Mouse (Mus musculus) hindbrain, embryonic 13.5 days (tissue): ENCODE measurements around the gene Tmprss9. TPM values are rescaled to one million over a fixed set of nuclear protein-coding genes. Genes with fewer than 3 reads are reported as not detected.

Experiments used
- ATAC-seq: fragments of 200-750 bp; cut with Nextera tagmentation; 2 replicates; pipeline ENCODE4 v1.8.0; 2017; ENCODE audit warnings: moderate TSS enrichment; ENCODE audit not compliant: low FRiP score
- H3K27ac ChIP-seq: fragments of 300-500 bp; sonication (generic); 2 replicates; pipeline ENCODE4 v1.5.1; 2015; ENCODE audit warnings: inconsistent platforms, mild to moderate bottlenecking, moderate library complexity
- H3K27me3 ChIP-seq: fragments of 300-500 bp; sonication (generic); 2 replicates; pipeline ENCODE4 v1.6.1; 2015; ENCODE audit warnings: mild to moderate bottlenecking, inconsistent platforms
- H3K36me3 ChIP-seq: fragments of 300-500 bp; sonication (generic); 2 replicates; pipeline ENCODE4 v1.6.1; 2015; ENCODE audit warnings: mild to moderate bottlenecking, inconsistent platforms
- H3K4me1 ChIP-seq: fragments of 300-500 bp; sonication (generic); replicated peaks from 2 replicates; pipeline ENCODE4 v1.6.1; 2015; ENCODE audit warnings: inconsistent platforms
- H3K4me2 ChIP-seq: fragments of 300-500 bp; sonication (generic); 2 replicates; pipeline ENCODE4 v1.6.1; 2015; ENCODE audit warnings: inconsistent platforms, mild to moderate bottlenecking, moderate library complexity
- H3K4me3 ChIP-seq: fragments of 300-500 bp; sonication (generic); 2 replicates; pipeline ENCODE4 v1.5.1; 2015; ENCODE audit warnings: mild to moderate bottlenecking, inconsistent platforms
- H3K9ac ChIP-seq: fragments of 300-500 bp; sonication (generic); 2 replicates; pipeline ENCODE4 v1.6.1; 2015; ENCODE audit warnings: mild to moderate bottlenecking, inconsistent platforms
- H3K9me3 ChIP-seq: fragments of 300-500 bp; sonication (generic); 2 replicates; pipeline ENCODE4 v1.6.1; 2016; ENCODE audit warnings: inconsistent platforms
- WGBS: fragments of 180-500 bp; shearing (Covaris S2); methylation state at CpG from one replicate; pipeline ENCODE4 v1.1.7; 2015; 5-methylcytosine and 5-hydroxymethylcytosine counted together
- polyA plus RNA-seq: library from polyadenylated mRNA; unstranded; fragments of >200 nt; fragmentation: Nextera tagmentation; extraction: Ambion mirVana; gene quantifications from 2 replicates; pipeline ENCODE4 v1.2.1, GENCODE M21; 2015

The Tmprss9 gene
- polyA plus RNA-seq, 1 experiment from 2014 or later: 0.13 TPM

DNA sequence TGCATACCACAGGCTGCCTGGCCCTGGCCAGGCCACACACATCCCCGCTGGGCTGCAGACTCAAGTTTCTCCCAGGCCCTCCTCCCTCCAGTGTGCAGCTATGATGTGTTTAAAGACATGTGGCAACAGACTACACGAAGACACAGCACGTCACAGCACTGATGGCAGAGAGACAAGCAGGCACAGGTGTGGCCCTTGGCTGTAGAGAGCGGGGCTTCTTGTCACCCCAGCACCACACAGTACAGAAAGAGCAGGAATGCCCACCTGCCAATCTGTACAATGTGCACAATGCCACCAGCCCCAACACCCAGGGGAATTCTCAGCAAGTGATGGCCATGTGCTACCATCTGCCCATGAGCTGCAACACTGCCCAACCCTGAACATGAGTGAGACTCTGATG is 39.7 kb downstream of the Tmprss9 start:
- Histone ChIP-seq H3K36me3 (peaks cover 86% of the 10 kb centered on the region), H3K4me1 (peaks cover 20% of the 10 kb centered on the region), H3K4me3 (no peak overlapping the region), H3K9me3 (no peaks in the 10 kb centered on the region), H3K27me3 (no peaks in the 10 kb centered on the region), H3K9ac (no peak overlapping the region), H3K4me2 (no peak overlapping the region), H3K27ac (no peak overlapping the region)
- no peak for ATAC-seq
- 91% methylated on average over 4 of the region's 4 CpGs for WGBS

DNA sequence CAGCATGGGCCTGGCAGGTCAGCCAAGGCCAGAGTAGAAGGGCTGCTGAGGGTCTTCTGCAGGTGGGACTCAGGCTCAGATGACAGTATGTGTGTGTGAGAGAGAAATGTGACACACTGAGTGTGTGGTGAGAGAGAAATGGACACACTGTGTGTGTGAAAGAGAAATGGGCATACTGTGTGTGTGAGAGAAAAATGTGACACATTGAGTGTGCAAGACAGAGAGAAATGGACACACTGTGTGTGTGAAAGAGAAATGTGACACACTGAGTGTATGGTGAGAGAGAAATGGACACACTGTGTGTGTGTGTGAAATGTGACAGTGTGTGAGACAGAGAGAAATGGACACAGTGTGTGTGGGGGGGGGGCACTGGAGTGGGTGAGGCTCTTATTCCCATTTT is 40.2 kb downstream of the Tmprss9 start:
- H3K36me3 ChIP-seq: peaks cover 83% of the 10 kb centered on the region
- H3K9me3 ChIP-seq: no peaks in the 10 kb centered on the region

DNA sequence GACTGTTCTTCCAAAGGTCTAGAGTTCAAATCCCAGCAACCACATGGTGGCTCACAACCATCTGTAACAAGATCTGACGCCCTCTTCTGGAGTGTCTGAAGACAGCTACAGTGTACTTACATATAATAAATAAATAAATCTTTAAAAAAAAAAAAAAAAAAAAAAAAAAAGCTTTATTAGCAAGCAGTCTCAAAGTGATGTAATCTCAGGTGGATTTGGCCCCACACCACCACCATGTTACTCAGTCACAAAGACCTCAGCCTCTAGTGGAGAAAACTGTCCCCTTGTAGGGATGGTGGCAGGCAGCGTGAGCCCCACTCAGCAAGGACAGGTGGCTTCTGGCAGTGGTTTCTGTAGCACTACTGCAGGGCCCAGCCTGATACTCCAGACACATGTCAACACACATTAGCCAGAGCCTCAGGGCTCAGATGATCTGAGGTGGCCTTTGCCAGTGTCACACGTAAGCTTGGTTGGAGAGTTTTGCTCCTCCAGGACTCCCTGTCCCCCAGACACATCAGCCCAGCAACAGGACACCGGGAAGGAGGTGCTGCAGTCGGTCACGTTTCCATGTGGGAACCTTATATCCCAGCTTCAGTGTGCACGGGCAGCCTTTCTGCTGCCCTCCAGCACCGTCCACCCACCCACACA is 41.8 kb downstream of the Tmprss9 start:
- Histone ChIP-seq H3K36me3 (peaks cover 67% of the 10 kb centered on the region), H3K9me3 (no peaks in the 10 kb centered on the region), H3K27me3 (no peaks in the 10 kb centered on the region), H3K9ac (0 out of 2 replicates have a peak overlapping the region, but pooled peaks have one; percentile 19), H3K4me2 (no peak overlapping the region), H3K4me1 (peaks cover 33% of the 10 kb centered on the region), H3K27ac (no peak overlapping the region), H3K4me3 (no peak overlapping the region)
- no peak for ATAC-seq
- 85% methylated on average over 8 of the region's 8 CpGs for WGBS

More for the DNA sequence above, 40.2 kb downstream of the Tmprss9 start:
- H3K4me3 ChIP-seq: no peak overlapping the region
- no peaks in the 10 kb centered on the region for H3K27me3 ChIP-seq
- ATAC-seq: no peak
- H3K9ac ChIP-seq: no peak overlapping the region
- no peak overlapping the region for H3K4me2 ChIP-seq
- no peak overlapping the region for H3K27ac ChIP-seq
- H3K4me1 ChIP-seq: peaks cover 26% of the 10 kb centered on the region

DNA sequence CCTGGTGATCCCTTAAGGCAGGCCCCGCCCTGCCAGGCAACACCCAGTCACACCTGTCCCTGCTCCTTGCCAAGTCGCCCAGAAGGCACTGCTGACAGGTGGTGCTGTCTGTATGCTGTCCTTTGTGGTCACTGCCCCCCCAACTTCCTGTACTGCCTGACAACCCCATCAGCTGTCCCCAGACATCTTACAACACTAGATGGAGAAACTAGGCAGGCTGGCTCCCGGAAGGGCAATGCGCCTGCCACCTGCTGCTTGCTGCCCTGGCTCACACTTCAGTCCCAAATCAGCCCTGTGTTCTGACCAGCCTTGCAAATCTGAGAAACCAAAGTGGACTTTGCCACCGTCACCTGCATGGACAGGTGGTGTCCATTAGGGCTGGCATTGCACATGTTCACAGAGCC is 42.6 kb downstream of the Tmprss9 start:
- Histone ChIP-seq H3K9me3 (no peaks in the 10 kb centered on the region), H3K27ac (no peak overlapping the region), H3K4me3 (no peak overlapping the region), H3K9ac (peak overlapping the region; percentile 19; the same call in 1 of the 2 replicates), H3K4me2 (no peak overlapping the region), H3K27me3 (no peaks in the 10 kb centered on the region), H3K36me3 (peaks cover 60% of the 10 kb centered on the region), H3K4me1 (peaks cover 33% of the 10 kb centered on the region)
- ATAC-seq: no peak
- 93% methylated on average over 5 of the region's 5 CpGs for WGBS

DNA sequence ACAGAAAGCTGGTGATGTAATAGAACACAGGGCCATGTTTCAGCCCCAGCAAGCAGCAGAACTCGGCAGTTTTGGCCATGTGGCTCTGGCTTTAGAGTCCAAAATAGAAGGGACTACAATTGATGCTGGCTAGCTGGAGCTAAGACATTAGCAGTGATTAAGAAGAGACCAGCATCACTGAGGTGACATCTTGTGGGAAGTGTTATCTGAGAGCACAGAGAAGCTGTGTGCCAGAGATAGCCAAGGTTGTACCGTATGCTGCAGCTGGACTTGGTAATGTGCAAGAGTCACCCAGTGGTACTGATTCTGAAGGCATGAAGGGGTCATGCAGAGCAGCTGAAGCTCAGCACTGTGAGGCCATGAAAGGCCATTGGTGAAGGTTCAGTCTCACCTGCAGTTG is 43.6 kb downstream of the Tmprss9 start:
- H3K4me3 ChIP-seq: no peak overlapping the region
- H3K9me3 ChIP-seq: no peaks in the 10 kb centered on the region
- 88% methylated on average over 2 of the region's 2 CpGs for WGBS
- ATAC-seq: no peak
- H3K4me2 ChIP-seq: no peak overlapping the region
- H3K9ac ChIP-seq: peak overlapping the region; percentile 9; the same call in 1 of the 2 replicates
- H3K27me3 ChIP-seq: no peaks in the 10 kb centered on the region
- peaks cover 50% of the 10 kb centered on the region for H3K36me3 ChIP-seq
- peaks cover 33% of the 10 kb centered on the region for H3K4me1 ChIP-seq
- no peak overlapping the region for H3K27ac ChIP-seq

DNA sequence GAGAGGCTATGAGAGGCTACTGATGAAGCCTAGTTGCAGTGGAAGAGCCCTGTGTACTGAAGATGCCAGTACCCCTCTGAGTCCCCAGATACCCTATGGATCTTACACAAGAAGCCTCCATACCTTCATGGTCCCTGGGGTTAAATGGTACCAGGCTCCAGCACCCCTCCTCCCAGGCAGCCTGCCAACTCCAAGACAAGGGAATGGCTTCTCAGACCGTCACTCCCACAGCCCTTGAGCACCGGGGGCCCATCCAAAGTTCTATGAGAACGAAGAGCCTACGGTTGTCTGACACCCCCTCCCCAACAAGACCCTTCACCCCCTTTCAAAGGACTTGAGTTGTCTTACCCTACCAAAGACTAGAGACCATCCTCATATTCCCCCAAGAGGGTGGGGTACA is 44.1 kb downstream of the Tmprss9 start:
- 86% methylated on average over 4 of the region's 4 CpGs for WGBS

DNA sequence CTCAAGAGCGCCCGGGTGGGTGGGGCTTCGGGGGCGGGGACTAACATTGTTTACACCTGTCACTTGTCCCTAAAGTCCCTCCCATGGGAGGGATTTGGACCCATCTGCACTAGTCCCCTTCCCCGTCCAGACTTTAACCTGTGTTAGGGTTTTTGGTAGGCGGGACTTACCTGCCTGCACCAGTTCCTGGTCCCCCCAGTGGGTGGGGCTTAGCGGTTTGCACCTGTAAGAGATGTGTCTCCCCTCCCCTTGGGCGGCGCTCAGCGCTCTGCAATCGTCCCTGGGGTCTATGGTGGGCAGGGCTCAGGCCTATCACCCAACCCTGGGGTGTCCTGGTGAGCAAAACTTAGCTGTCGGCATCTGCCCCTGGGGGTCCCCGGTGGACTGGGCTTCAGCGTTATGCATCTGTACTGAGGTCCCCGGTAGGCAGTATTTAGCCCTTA is 45.7 kb downstream of the Tmprss9 start:
- peak overlapping the region; percentile 94 for H3K9ac ChIP-seq
- WGBS: 1% methylated on average over 15 of the region's 15 CpGs
- H3K4me1 ChIP-seq: peaks cover 38% of the 10 kb centered on the region
- no peaks in the 10 kb centered on the region for H3K9me3 ChIP-seq
- peak overlapping the region; percentile 99 for H3K4me2 ChIP-seq
- H3K27me3 ChIP-seq: peaks cover 12% of the 10 kb centered on the region; the same call in 1 of the 2 replicates
- H3K36me3 ChIP-seq: peaks cover 30% of the 10 kb centered on the region
- ATAC-seq: peak; percentile 47
- H3K4me3 ChIP-seq: peak overlapping the region; percentile 94
- H3K27ac ChIP-seq: peak overlapping the region; percentile 88

More for the DNA sequence above, 44.1 kb downstream of the Tmprss9 start:
- Histone ChIP-seq H3K9ac (peak overlapping the region; percentile 9; the same call in 1 of the 2 replicates), H3K4me3 (no peak overlapping the region), H3K9me3 (no peaks in the 10 kb centered on the region), H3K27ac (no peak overlapping the region), H3K4me1 (peaks cover 33% of the 10 kb centered on the region), H3K27me3 (no peaks in the 10 kb centered on the region), H3K36me3 (peaks cover 45% of the 10 kb centered on the region), H3K4me2 (0 out of 2 replicates have a peak overlapping the region, but pooled peaks have one; percentile 99)
- ATAC-seq: no peak

DNA sequence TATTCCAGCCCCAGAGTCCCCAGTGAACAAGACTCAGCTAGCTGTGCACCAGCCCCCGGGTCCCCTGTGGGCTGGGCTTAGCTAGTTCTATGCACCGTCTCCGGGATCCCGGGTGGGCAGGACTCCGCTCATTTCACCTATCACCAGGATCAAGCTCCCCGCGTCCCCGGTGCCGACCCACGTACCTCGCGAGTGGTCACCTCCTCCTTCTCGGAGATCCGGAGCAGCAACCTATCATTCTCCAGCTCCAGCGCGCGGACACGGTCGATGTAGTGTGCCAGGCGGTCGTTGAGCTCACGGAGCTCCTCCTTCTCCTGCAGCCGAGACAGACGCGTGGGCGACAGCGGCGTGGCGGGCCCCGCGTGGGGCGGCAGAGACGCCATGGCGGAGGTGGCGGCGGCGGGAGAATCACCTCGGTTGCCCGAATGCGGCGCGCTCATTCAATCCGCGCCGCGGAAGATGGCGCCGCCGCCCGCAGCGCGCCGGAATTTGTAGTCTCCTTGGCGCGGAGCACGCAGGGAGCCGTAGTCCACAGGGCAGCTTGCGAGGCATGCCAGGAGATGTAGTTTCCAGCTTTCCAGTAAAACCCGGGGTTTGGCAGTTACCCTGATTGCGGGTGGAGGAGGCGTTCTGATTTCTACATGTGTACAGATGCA is 46.3 kb downstream of the Tmprss9 start, which contains the start of gene Lmnb2:
Lmnb2 (minus strand) TSS at position 467 of the 656 bp plus-strand sequence.
- peaks cover 12% of the 10 kb centered on the region; the same call in 1 of the 2 replicates for H3K27me3 ChIP-seq
- peak within 1 kb of the TSS; percentile 94 for H3K9ac ChIP-seq
- under 1% methylated on average over 60 of the region's 61 CpGs for WGBS
- peak within 1 kb of the TSS; percentile 88 for H3K27ac ChIP-seq
- peaks cover 25% of the 10 kb centered on the region for H3K36me3 ChIP-seq
- peak within 1 kb of the TSS; percentile 94 for H3K4me3 ChIP-seq
- H3K4me2 ChIP-seq: peak within 1 kb of the TSS; percentile 99
- H3K4me1 ChIP-seq: peaks cover 38% of the 10 kb centered on the region
- H3K9me3 ChIP-seq: no peaks in the 10 kb centered on the region
- peak; percentile 77 for ATAC-seq

DNA sequence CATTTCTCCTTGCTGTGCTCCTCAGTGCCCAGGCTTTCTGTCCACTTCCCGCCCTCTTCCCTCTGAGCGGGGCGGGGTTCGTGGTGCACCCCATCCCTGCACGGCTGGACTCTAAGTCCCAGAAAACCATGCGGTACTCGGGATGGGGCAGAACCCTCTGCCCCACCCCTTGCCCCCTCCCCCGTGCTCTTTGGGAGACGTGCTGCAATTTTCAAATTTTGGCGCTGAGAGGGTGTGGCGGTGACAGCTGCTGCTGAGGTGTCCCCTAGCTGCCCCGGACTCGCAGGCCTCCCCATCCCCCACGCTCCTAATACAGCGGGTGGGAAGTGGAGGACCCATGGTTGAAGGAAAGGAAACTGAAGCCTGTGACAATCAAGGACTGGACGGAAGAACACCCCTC is 50.3 kb downstream of the Tmprss9 start:
- WGBS: 5% methylated on average over 16 of the region's 16 CpGs
- Histone ChIP-seq H3K9ac (peak overlapping the region; percentile 49; the same call in 1 of the 2 replicates), H3K4me3 (peak overlapping the region; percentile 20; the same call in 1 of the 2 replicates), H3K36me3 (no peaks in the 10 kb centered on the region), H3K27me3 (peaks cover 12% of the 10 kb centered on the region; the same call in 1 of the 2 replicates), H3K27ac (no peak overlapping the region), H3K9me3 (no peaks in the 10 kb centered on the region), H3K4me1 (peaks cover 12% of the 10 kb centered on the region), H3K4me2 (peak overlapping the region; percentile 42)
- ATAC-seq: no peak

DNA sequence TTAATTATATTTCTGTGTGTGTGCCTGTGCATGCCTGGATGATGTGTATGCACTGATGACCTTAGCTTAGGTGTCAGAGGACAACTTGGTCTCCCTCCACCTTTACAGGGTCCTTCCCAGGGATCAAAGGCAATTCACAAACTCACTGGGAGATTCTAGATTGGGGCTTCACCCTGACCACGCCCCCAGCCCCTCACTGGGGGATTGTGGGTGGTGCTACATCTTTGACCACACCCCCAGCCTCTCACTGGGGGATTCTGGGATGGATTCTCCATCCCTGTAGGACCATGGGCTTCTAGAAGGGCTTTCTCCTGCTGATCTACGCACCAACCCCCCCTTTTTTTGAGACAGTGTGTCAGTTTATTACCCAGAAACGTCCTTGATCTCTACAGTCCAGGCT is 53.8 kb downstream of the Tmprss9 start:
- Histone ChIP-seq H3K4me2 (no peak overlapping the region), H3K27me3 (peaks cover 15% of the 10 kb centered on the region), H3K4me1 (peaks cover 18% of the 10 kb centered on the region), H3K36me3 (no peaks in the 10 kb centered on the region), H3K4me3 (no peak overlapping the region), H3K9me3 (no peaks in the 10 kb centered on the region), H3K9ac (no peak overlapping the region), H3K27ac (no peak overlapping the region)
- ATAC-seq: no peak
- WGBS: 43% methylated on average over 3 of the region's 3 CpGs

DNA sequence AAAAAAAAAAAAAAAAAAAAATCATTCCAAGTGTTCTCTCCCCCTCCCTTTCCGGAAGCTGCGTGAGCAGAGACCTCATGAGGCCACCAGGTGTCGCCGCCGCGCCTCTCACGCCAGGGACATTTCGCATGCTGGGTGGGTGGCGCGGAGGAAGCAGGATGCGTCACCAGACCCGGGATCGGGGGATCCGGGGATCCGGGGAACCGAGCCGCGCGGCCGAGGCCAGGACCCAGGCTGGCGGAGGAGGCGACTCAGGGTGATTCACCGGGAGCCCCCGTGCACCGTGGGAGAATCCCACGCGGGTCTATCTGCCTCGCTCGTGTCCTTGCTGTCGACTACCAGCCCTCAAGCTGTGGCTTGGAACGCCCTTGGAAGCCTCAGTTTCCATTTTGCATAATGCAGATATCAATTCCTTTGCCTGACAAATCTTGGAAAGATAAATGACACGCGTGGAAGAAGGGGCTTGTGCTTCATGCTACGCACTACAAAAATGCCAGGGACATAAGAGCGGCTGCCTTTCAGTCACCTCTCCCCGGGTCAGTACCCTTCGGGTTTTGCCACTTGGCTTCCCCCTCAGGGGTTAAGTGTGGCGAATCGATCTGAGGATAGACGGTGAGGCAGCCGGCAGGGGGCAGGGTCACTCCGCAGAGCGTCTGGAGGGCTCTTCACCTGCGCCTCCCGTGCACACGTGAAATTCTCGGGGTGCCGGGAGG is 57.1 kb downstream of the Tmprss9 start:
- WGBS: under 1% methylated on average over 42 of the region's 48 CpGs
- ATAC-seq: peak; percentile 27
- H3K27me3 ChIP-seq: peaks cover 37% of the 10 kb centered on the region
- H3K27ac ChIP-seq: peak overlapping the region; percentile 74
- H3K4me1 ChIP-seq: peaks cover 46% of the 10 kb centered on the region
- peak overlapping the region; percentile 82 for H3K4me2 ChIP-seq
- peak overlapping the region; percentile 50 for H3K4me3 ChIP-seq
- H3K9ac ChIP-seq: peak overlapping the region; percentile 80
- no peaks in the 10 kb centered on the region for H3K36me3 ChIP-seq
- H3K9me3 ChIP-seq: no peaks in the 10 kb centered on the region
